Mouse (Mus musculus): ENCODE results near the gene Gm49361. TPM values are rescaled to one million over a fixed set of nuclear protein-coding genes. Genes with fewer than 3 reads are reported as not detected.
A peak's percentile ranks its signal among the peaks of the same experiment; 100 is the strongest.

The Gm49361 gene
- not detected for polyA plus RNA-seq (2012; fragmentation: generic; extraction: Trizol)
- long read RNA-seq, experiment 1, partial matches to known transcripts = 0 of 1 reads
- long read RNA-seq, experiment 1, other reads (novel, unspliced or antisense) = 1 of 1 reads
- long read RNA-seq, experiment 2, partial matches to known transcripts = 1 of 1 reads
- long read RNA-seq, experiment 2, other reads (novel, unspliced or antisense) = 0 of 1 reads

DNA sequence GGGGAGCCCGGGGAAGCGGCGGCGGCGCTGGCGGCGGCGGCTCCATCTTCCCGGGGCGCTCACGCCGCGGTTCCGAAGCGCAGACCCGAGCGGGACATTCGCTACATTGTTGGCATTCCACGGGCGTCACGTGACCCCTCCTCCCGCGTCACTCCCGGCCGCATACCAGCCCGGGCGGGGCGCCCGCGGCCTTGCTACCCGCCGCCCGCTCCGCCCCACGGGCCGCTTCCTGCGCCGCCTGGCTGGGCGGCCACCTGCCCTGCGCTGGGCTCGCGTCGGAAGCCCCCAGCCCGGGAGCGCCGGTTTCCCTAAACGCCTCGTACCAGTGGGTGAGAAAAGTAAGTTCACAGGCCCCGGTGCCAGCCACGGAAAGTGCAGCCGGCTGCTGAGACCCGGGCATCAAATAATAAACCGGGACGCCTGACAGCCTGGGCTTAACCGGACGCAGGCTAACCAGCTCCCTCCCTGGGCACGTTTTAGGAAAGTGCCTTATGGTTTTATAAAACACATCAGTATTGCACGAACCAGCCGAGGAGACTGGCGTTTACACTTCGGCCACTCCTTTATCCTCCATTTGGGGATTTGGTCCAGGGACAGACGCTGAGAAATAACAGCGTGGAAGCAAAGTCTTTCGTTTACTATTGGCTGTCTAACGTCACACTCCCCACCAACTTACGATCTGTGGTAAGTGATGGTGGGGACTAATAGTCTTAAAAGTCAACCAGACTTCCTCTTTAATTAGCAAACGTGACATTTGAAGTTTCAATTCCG is at the start of gene Gm49361:
TSS of gene Gm49361 (minus strand) at position 103 of the 771 bp plus-strand sequence.
- peak within 1 kb of the TSS; percentile 100 for H3ac ChIP-seq (ENCODE audit: control insufficient read depth, insufficient read length, low read depth)
- H3K36me3 ChIP-seq (ENCODE audit: control insufficient read depth, insufficient read depth) = peaks cover 5% of the 10 kb centered on the region
- H3K79me2 ChIP-seq (ENCODE audit: control insufficient read depth, insufficient read depth) = peaks cover 46% of the 10 kb centered on the region
- H3K4me3 ChIP-seq (ENCODE audit: insufficient read depth, poor library complexity, severe bottlenecking) = peak within 1 kb of the TSS; percentile 74
- H3K79me3 ChIP-seq (ENCODE audit: low read depth) = peaks cover 37% of the 10 kb centered on the region
- H3K27me3 ChIP-seq (ENCODE audit: control insufficient read depth, insufficient read depth, insufficient read length) = no peaks in the 10 kb centered on the region
- TF ChIP-seq USF1 (IDR thresholded peaks at IDR 0.05; ENCODE audit: low read depth) (peak; percentile 93), CEBPB (IDR thresholded peaks at IDR 0.05; ENCODE audit: low read depth) (no peak), MYOD1 (IDR thresholded peaks at IDR 0.05; ENCODE audit: control insufficient read depth, insufficient read length, low read depth) (no peak), MAX (IDR thresholded peaks at IDR 0.05) (peak; percentile 41), MYOG (IDR thresholded peaks at IDR 0.05; ENCODE audit: control insufficient read depth, extremely low read depth, insufficient read length) (no peak), FOSL1 (IDR thresholded peaks at IDR 0.05; ENCODE audit: insufficient read depth, low read length, poor library complexity, severe bottlenecking) (no peak), CTCF (IDR thresholded peaks at IDR 0.05; ENCODE audit: control insufficient read depth, insufficient read depth, insufficient read length) (no peak)

DNA sequence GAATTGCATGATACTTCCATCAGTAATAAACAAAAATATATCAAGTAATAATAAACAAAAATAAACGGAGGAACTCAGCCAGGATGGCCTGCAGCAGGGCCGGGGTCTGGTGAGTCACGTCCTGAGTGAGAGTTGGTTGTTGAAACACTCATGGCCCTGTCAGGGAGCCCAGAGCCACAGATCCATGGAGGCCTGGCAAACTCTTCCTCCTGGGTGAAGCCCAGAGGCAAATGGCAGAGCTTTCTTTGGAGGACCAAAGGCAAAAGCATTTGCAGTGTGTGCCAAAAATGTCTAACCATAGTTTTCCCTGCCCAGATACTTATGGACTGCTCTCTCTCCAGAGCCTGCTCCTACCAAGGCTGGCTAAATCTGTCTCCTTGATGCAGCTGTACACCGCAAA is 45.3 kb upstream of the Gm49361 start:
- TF ChIP-seq MYOG (IDR thresholded peaks at IDR 0.05; ENCODE audit: control insufficient read depth, extremely low read depth, insufficient read length) = no peak
- TF ChIP-seq CTCF (IDR thresholded peaks at IDR 0.05; ENCODE audit: control insufficient read depth, insufficient read depth, insufficient read length) = no peak
- no peak for TF ChIP-seq MAX (IDR thresholded peaks at IDR 0.05)
- no peak for TF ChIP-seq USF1 (IDR thresholded peaks at IDR 0.05; ENCODE audit: low read depth)
- TF ChIP-seq MYOD1 (IDR thresholded peaks at IDR 0.05; ENCODE audit: control insufficient read depth, insufficient read length, low read depth) = no peak
- TF ChIP-seq CEBPB (IDR thresholded peaks at IDR 0.05; ENCODE audit: low read depth) = no peak
- no peak for TF ChIP-seq FOSL1 (IDR thresholded peaks at IDR 0.05; ENCODE audit: insufficient read depth, low read length, poor library complexity, severe bottlenecking)
- H3K36me3 ChIP-seq (ENCODE audit: control insufficient read depth, insufficient read depth) = no peaks in the 10 kb centered on the region
- no peaks in the 10 kb centered on the region for H3K79me3 ChIP-seq (ENCODE audit: low read depth)
- H3K4me3 ChIP-seq (ENCODE audit: insufficient read depth, poor library complexity, severe bottlenecking) = no peak overlapping the region
- no peaks in the 10 kb centered on the region for H3K79me2 ChIP-seq (ENCODE audit: control insufficient read depth, insufficient read depth)
- no peaks in the 10 kb centered on the region for H3K27me3 ChIP-seq (ENCODE audit: control insufficient read depth, insufficient read depth, insufficient read length)
- no peak overlapping the region for H3ac ChIP-seq (ENCODE audit: control insufficient read depth, insufficient read length, low read depth)

DNA sequence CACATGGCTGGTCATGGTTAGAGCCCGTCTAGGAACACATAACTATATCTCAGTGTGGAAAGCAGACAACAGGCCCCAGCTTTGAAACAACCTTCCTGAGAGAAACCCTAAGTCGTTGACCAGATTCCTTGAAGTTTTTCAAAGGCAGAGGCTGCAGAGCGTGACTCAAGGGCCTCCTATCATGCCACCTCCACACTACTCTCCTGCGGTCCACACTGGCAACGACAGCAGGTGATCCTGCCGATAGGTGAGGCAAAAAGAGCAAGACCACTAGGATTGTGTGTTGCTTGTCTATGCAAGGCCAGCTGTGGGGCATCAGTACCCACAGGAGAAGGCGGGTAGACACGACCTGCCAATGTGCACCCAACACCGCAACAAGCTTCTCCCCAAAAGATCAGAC is 43.9 kb upstream of the Gm49361 start:
- no peak overlapping the region for H3ac ChIP-seq (ENCODE audit: control insufficient read depth, insufficient read length, low read depth)
- TF ChIP-seq MAX (IDR thresholded peaks at IDR 0.05) = no peak
- no peak for TF ChIP-seq CEBPB (IDR thresholded peaks at IDR 0.05; ENCODE audit: low read depth)
- TF ChIP-seq CTCF (IDR thresholded peaks at IDR 0.05; ENCODE audit: control insufficient read depth, insufficient read depth, insufficient read length) = no peak
- TF ChIP-seq MYOG (IDR thresholded peaks at IDR 0.05; ENCODE audit: control insufficient read depth, extremely low read depth, insufficient read length) = no peak
- no peak for TF ChIP-seq MYOD1 (IDR thresholded peaks at IDR 0.05; ENCODE audit: control insufficient read depth, insufficient read length, low read depth)
- TF ChIP-seq FOSL1 (IDR thresholded peaks at IDR 0.05; ENCODE audit: insufficient read depth, low read length, poor library complexity, severe bottlenecking) = no peak
- no peak for TF ChIP-seq USF1 (IDR thresholded peaks at IDR 0.05; ENCODE audit: low read depth)
- H3K27me3 ChIP-seq (ENCODE audit: control insufficient read depth, insufficient read depth, insufficient read length) = no peaks in the 10 kb centered on the region
- H3K36me3 ChIP-seq (ENCODE audit: control insufficient read depth, insufficient read depth) = no peaks in the 10 kb centered on the region
- no peaks in the 10 kb centered on the region for H3K79me3 ChIP-seq (ENCODE audit: low read depth)
- H3K4me3 ChIP-seq (ENCODE audit: insufficient read depth, poor library complexity, severe bottlenecking) = no peak overlapping the region
- no peaks in the 10 kb centered on the region for H3K79me2 ChIP-seq (ENCODE audit: control insufficient read depth, insufficient read depth)

DNA sequence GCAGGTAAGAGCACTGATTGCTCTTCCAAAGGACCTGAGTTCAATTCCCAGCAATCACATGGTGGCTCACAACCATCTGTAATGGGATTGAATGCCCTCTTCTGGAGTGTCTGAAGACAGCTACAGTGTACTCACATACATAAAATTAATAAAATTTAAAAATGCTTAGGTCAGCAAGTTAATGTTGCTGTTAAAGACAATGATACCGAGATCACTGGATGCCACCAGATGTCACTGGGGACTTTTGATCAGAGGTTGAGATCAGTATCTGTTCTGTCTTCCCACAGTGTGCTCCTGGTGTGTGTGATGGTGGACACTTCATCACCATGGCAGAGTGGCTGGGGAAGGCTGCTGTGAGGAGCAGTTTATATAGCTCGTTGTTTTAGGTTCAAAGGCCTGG is 43.4 kb upstream of the Gm49361 start:
- no peak overlapping the region for H3K4me3 ChIP-seq (ENCODE audit: insufficient read depth, poor library complexity, severe bottlenecking)
- H3ac ChIP-seq (ENCODE audit: control insufficient read depth, insufficient read length, low read depth) = no peak overlapping the region
- H3K27me3 ChIP-seq (ENCODE audit: control insufficient read depth, insufficient read depth, insufficient read length) = no peaks in the 10 kb centered on the region
- H3K79me3 ChIP-seq (ENCODE audit: low read depth) = no peaks in the 10 kb centered on the region
- no peaks in the 10 kb centered on the region for H3K36me3 ChIP-seq (ENCODE audit: control insufficient read depth, insufficient read depth)
- H3K79me2 ChIP-seq (ENCODE audit: control insufficient read depth, insufficient read depth) = no peaks in the 10 kb centered on the region
- TF ChIP-seq CTCF (IDR thresholded peaks at IDR 0.05; ENCODE audit: control insufficient read depth, insufficient read depth, insufficient read length) (no peak), MAX (IDR thresholded peaks at IDR 0.05) (no peak), MYOG (IDR thresholded peaks at IDR 0.05; ENCODE audit: control insufficient read depth, extremely low read depth, insufficient read length) (no peak), FOSL1 (IDR thresholded peaks at IDR 0.05; ENCODE audit: insufficient read depth, low read length, poor library complexity, severe bottlenecking) (no peak), MYOD1 (IDR thresholded peaks at IDR 0.05; ENCODE audit: control insufficient read depth, insufficient read length, low read depth) (no peak)

DNA sequence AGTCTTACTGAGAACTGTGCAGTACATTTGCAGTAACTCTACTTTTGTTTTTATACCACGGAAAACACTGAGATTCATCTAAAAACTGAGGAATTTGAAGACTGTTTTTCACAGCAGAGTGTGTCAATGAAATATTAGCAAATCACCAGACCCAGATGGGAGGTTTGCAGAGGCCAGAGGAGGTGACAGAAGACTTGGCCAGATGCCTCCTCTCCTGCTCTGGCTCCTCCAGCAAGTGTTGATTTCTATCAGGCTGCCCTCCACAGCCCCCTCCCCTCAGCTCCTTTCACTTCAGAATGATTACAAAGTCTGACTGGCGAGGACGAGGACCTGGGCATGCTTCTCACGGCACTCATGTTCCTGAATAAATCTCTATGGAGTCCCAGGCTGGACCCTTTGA is 41.5 kb upstream of the Gm49361 start:
- Histone ChIP-seq H3K27me3 (ENCODE audit: control insufficient read depth, insufficient read depth, insufficient read length) (no peaks in the 10 kb centered on the region), H3ac (ENCODE audit: control insufficient read depth, insufficient read length, low read depth) (no peak overlapping the region), H3K79me2 (ENCODE audit: control insufficient read depth, insufficient read depth) (no peaks in the 10 kb centered on the region), H3K4me3 (ENCODE audit: insufficient read depth, poor library complexity, severe bottlenecking) (no peak overlapping the region), H3K79me3 (ENCODE audit: low read depth) (no peaks in the 10 kb centered on the region), H3K36me3 (ENCODE audit: control insufficient read depth, insufficient read depth) (no peaks in the 10 kb centered on the region)
- TF ChIP-seq FOSL1 (IDR thresholded peaks at IDR 0.05; ENCODE audit: insufficient read depth, low read length, poor library complexity, severe bottlenecking) (no peak), CEBPB (IDR thresholded peaks at IDR 0.05; ENCODE audit: low read depth) (no peak), USF1 (IDR thresholded peaks at IDR 0.05; ENCODE audit: low read depth) (no peak), MAX (IDR thresholded peaks at IDR 0.05) (no peak), MYOG (IDR thresholded peaks at IDR 0.05; ENCODE audit: control insufficient read depth, extremely low read depth, insufficient read length) (no peak), MYOD1 (IDR thresholded peaks at IDR 0.05; ENCODE audit: control insufficient read depth, insufficient read length, low read depth) (no peak), CTCF (IDR thresholded peaks at IDR 0.05; ENCODE audit: control insufficient read depth, insufficient read depth, insufficient read length) (no peak)
